Mouse (Mus musculus) activated CD4-positive, CD25-positive, alpha-beta regulatory T cell (primary cell): ENCODE measurements around the gene Tcf25. TPM values are rescaled to one million over a fixed set of nuclear protein-coding genes. Genes with fewer than 3 reads are reported as not detected.

ENCODE experiments used
- polyA plus RNA-seq, 2 experiments: library from polyadenylated mRNA; unstranded; fragments of 100-300 nt; shearing (Covaris generic); gene quantifications; one replicate each; pipeline ENCODE4 v1.2.1; 2017

Tcf25 gene
- polyA plus RNA-seq: 100 to 1,000 TPM; 241 to 246 TPM

GRCm38 (mm10) chr8:123373403-123374238 is at the start of gene Tcf25:
Gene Tcf25, plus strand, starts transcription at chr8:123373753.

GRCm38 (mm10) chr8:123332262-123333090 is 41.1 kb upstream of the Tcf25 start, which contains the start of gene Spire2:
Gene Spire2, plus strand, starts transcription at chr8:123332713.

GRCm38 (mm10) chr8:123406786-123407185 is 33.2 kb downstream of the Tcf25 start, which contains the start of gene Mc1r:
Gene Mc1r, plus strand, starts transcription at chr8:123407107.

GRCm38 (mm10) chr8:123411246-123411645 is 37.7 kb downstream of the Tcf25 start, which contains the start of gene Tubb3:
Gene Tubb3, plus strand, starts transcription at chr8:123411424.

GRCm38 (mm10) chr8:123423441-123423840 is 49.9 kb downstream of the Tcf25 start, which contains the start of gene Def8:
Gene Def8, plus strand, starts transcription at chr8:123423527.

Other genes with a start within 250 kb of the Tcf25 start
- 1 to 10 TPM in 1 of 2 experiments, not detected in 1; 1.7 TPM for gene Sult5a1, start 215.4 kb upstream of the Tcf25 start, polyA plus RNA-seq
- under 1 TPM in 1 of 2 experiments, not detected in 1; 0.07 TPM for gene Dpep1, start 187.5 kb upstream of the Tcf25 start, polyA plus RNA-seq
- gene Chmp1a, start 161.0 kb upstream of the Tcf25 start, polyA plus RNA-seq: 100 to 1,000 TPM; 163 to 192 TPM
- under 1 TPM in 1 of 2 experiments, not detected in 1; 0.69 TPM for gene Spata33, start 160.9 kb upstream of the Tcf25 start, polyA plus RNA-seq
- 10 to 100 TPM; 18.6 to 20.0 TPM for gene Cdk10, start 148.9 kb upstream of the Tcf25 start, polyA plus RNA-seq
- 10 to 100 TPM; 14.7 to 17.1 TPM for gene Spata2l, start 137.5 kb upstream of the Tcf25 start, polyA plus RNA-seq
- 10 to 100 TPM; 25.1 to 28.7 TPM for gene Zfp276, start 119.6 kb upstream of the Tcf25 start, polyA plus RNA-seq
- gene Vps9d1, start 119.4 kb upstream of the Tcf25 start, polyA plus RNA-seq: 10 to 100 TPM; 20.4 to 28.6 TPM
- 10 to 100 TPM in 1 of 2 experiments, 1 to 10 TPM in 1; 9.7 to 15.2 TPM for gene Fanca, start 55.2 kb upstream of the Tcf25 start, polyA plus RNA-seq
- gene Spire2, start 41.0 kb upstream of the Tcf25 start, polyA plus RNA-seq: under 1 TPM in 1 of 2 experiments, not detected in 1; 0.18 TPM
- gene Mc1r, start 33.4 kb downstream of the Tcf25 start, polyA plus RNA-seq: under 1 TPM; 0.13 to 0.18 TPM
- gene Tubb3, start 37.7 kb downstream of the Tcf25 start, polyA plus RNA-seq: under 1 TPM in 1 of 2 experiments, not detected in 1; 0.58 TPM
- 10 to 100 TPM in 1 of 2 experiments, 1 to 10 TPM in 1; 8.8 to 13.3 TPM for gene Def8, start 49.8 kb downstream of the Tcf25 start, polyA plus RNA-seq
- gene Afg3l1, start 104.2 kb downstream of the Tcf25 start, polyA plus RNA-seq: 10 to 100 TPM; 67.8 to 68.6 TPM
- gene Dbndd1, start 141.7 kb downstream of the Tcf25 start, polyA plus RNA-seq: under 1 TPM; 0.31 to 0.86 TPM
- gene Gas8, start 145.1 kb downstream of the Tcf25 start, polyA plus RNA-seq: 1 to 10 TPM; 7.7 to 9.6 TPM